ENCODE assay signal across 8 mouse cellular contexts in genomic region chr15:98003822-98004739, GRCm38 (mm10). TPM values are rescaled to one million over a fixed set of nuclear protein-coding genes. Genes with fewer than 3 reads are reported as not detected.
DNase-seq lines count a peak whose midpoint lies in the region; TF ChIP-seq lines count a peak whose summit lies in the region.

Gene Col2a1 (minus strand): TSS chr15:98004695.

- H3K4me3 ChIP-seq in cerebellum, adult 2 months (replicated peaks; ENCODE audit: insufficient read depth, low read depth, low read length): peak within 1 kb of the TSS; percentile 40
- peak within 1 kb of the TSS; percentile 70 for H3K4me3 ChIP-seq in limb, embryonic 10.5 days

- peaks cover 6% of the 10 kb centered on the region for H3K4me1 ChIP-seq in cerebellum, adult 2 months (ENCODE audit: control insufficient read depth, insufficient read depth, low read length)
- peaks cover 69% of the 10 kb centered on the region for H3K4me1 ChIP-seq in limb, embryonic 10.5 days

- H3K9me3 ChIP-seq in limb, embryonic 10.5 days (replicated peaks): no peaks in the 10 kb centered on the region

- no peak for TF ChIP-seq CTCF in cerebellum, adult 2 months (IDR thresholded peaks at IDR 0.05; ENCODE audit: borderline replicate concordance, insufficient read depth, low read depth, low read length)

- H3K27ac ChIP-seq in cerebellum, adult 2 months (ENCODE audit: insufficient read depth, low read length): no peak within 1 kb of the TSS
- peak within 1 kb of the TSS; percentile 88 for H3K27ac ChIP-seq in limb, embryonic 10.5 days

- H3K36me3 ChIP-seq in limb, embryonic 10.5 days: peaks cover 14% of the 10 kb centered on the region
- H3K36me3 ChIP-seq in splenic B cell, adult 2 months (ENCODE audit: control insufficient read depth, insufficient read depth, low read length, poor library complexity, severe bottlenecking): no peaks in the 10 kb centered on the region

- no peak for TF ChIP-seq POLR2A in cerebellum, adult 2 months (IDR thresholded peaks at IDR 0.05; ENCODE audit: borderline replicate concordance, insufficient read depth, low read length)

- DNase-seq in cerebellum, adult 2 months: no peak
- no peak for DNase-seq in cerebellum, adult 11 months
- peak; percentile 41 for DNase-seq in thymus, postnatal 4 days
- DNase-seq in thymus, postnatal 10 days (ENCODE audit: low spot score in 2 of 2): no peak
- peak; percentile 89 for DNase-seq in limb, embryonic 10.5 days (ENCODE audit: low spot score)
- peak; percentile 14 for DNase-seq in splenic B cell, adult 2 months (ENCODE audit: low read depth, low spot score)
- DNase-seq in left cerebral cortex, adult 9 months (ENCODE audit: low spot score in 2 of 2): no peak
- no peak for DNase-seq in thymus, adult 18-20 months

- H3K27me3 ChIP-seq in cerebellum, adult 2 months (ENCODE audit: control insufficient read depth, insufficient read depth, low read length): peaks cover 5% of the 10 kb centered on the region; the same call in 1 of the 2 replicates
- H3K27me3 ChIP-seq in limb, embryonic 10.5 days (ENCODE audit: low read depth, poor library complexity, severe bottlenecking): peaks cover 82% of the 10 kb centered on the region
- H3K27me3 ChIP-seq in splenic B cell, adult 2 months (ENCODE audit: control insufficient read depth, insufficient read depth, low read length, poor library complexity, severe bottlenecking): peaks cover 2% of the 10 kb centered on the region; the same call in 1 of the 2 replicates

- 3% methylated on average over 57 of the region's 59 CpGs for WGBS in cerebellum, adult 2 months
- WGBS in limb, embryonic 10.5 days: under 1% methylated on average over 59 of the region's 59 CpGs

RNA-seq across cellular contexts. Expression of gene Col2a1, which starts in this region (rescaled TPM):
- 2.2 and 2.4 TPM in 2 replicates for polyA plus RNA-seq in cerebellum, adult 2 months (2012; rRNA removed)
- 72.8 and 186 TPM in 2 replicates for polyA plus RNA-seq in limb, embryonic 10.5 days (2016; fragmentation: Nextera tagmentation; extraction: Ambion mirVana)

Comparison
In these comparisons a context has a peak if more than half of its experiments do, and no peak if none do; other contexts are left out.
1. RNA of gene Col2a1 (polyA plus RNA-seq): 72.8 to 186 TPM in limb, embryonic 10.5 days; 2.2 to 2.4 TPM in cerebellum, adult 2 months; every median in the first group is over 10 times any median in the second.
2. DNase-seq: peak in thymus, postnatal 4 days (single experiment), limb, embryonic 10.5 days (single experiment) and splenic B cell, adult 2 months (single experiment); none in cerebellum, adult 2 months (0 of 2), cerebellum, adult 11 months (single experiment), thymus, postnatal 10 days (0 of 2), left cerebral cortex, adult 9 months (0 of 2) and thymus, adult 18-20 months (0 of 2).